Mouse (Mus musculus) thymus, adult 2 months (tissue): ENCODE data around the gene Aco2.

Source experiments
- CTCF ChIP-seq: fragments of 200-500 bp; IDR thresholded peaks from 2 replicates; pipeline ENCODE4 v1.5.1; 2012; ENCODE audit warnings: mild to moderate bottlenecking, control low read depth, low read length, moderate library complexity, borderline replicate concordance; ENCODE audit not compliant: control insufficient read depth, poor library complexity, insufficient read depth; ENCODE audit errors: extremely low read depth
- POLR2A ChIP-seq: fragments of 200-500 bp; IDR thresholded peaks from 2 replicates; pipeline ENCODE4 v1.6.1; 2012; ENCODE audit warnings: mild to moderate bottlenecking, low read length, control low read depth, moderate library complexity; ENCODE audit not compliant: control insufficient read depth, poor library complexity, insufficient read depth; ENCODE audit errors: extremely low read depth

DNA sequence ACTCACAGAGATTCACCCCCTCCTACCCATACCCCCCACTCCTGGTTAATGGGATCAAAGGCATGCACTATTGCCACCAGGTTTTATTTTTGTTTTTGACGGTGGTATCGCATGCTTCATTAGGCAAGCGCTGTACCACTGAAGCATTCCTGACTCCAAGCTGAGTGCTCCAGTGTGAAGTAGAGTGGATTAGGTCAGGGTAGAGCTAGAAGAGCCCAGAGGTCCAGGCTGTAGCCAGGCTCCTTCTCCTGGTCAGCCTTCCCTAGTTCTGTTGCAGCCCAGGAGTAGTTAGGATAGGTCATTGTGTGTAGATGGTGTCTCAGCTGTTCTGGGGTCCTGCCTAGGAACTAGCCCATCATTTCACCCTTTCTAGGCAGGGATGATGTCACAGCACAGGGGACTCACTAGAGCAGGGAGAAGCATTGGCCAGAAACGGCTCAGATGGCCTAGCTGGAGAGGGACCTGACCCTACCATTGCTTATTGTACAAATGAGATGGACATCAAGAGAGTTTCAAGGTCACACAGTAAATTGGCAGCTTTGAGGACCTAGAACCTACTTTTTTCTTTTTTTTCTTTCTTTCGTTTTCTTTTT is 27.0 kb upstream of the Aco2 start:
- TF ChIP-seq CTCF (no peak), POLR2A (no peak)
